Mouse (Mus musculus) cortical plate, adult 2 months (tissue): ENCODE measurements around the gene Hnrnpf.

ENCODE experiments used
- CTCF ChIP-seq: fragments of 200-500 bp; IDR thresholded peaks from 2 replicates; pipeline ENCODE4 v1.5.1; 2011; ENCODE audit warnings: mild to moderate bottlenecking, control low read depth, low read length; ENCODE audit not compliant: insufficient read depth; ENCODE audit errors: extremely low read depth
- POLR2A ChIP-seq: fragments of 200-500 bp; IDR thresholded peaks from 2 replicates; pipeline ENCODE4 v1.6.1; 2011; ENCODE audit warnings: mild to moderate bottlenecking, low read length, control low read depth; ENCODE audit not compliant: insufficient read depth; ENCODE audit errors: extremely low read depth

DNA sequence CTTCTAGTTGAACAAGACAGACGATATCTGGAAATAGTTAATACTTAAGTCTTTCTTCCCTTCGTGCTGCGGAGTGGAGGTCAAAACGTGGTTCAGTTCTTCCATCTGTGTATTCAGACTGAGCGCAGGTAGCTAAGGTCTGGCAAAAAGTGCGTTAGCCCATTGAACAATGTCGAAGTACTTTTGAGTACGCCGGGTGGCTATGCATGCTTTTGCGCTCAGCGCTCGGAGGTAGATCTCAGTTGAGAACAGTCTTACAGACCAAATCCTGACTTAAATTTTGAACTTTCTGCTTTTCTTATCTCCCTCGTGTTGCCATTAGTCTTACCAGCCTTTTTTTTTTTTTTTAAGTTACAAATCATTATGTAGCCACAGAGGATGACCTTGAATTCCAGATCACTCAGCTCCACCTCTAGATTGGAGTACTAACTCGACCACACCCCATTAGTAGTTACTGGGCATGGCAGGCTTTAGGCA is 8.3 kb downstream of the Hnrnpf start:
- TF ChIP-seq CTCF (no peak), POLR2A (no peak)
